Mouse (Mus musculus): Measurements from ENCODE around the gene Atf7ip.

Gene Atf7ip

DNA sequence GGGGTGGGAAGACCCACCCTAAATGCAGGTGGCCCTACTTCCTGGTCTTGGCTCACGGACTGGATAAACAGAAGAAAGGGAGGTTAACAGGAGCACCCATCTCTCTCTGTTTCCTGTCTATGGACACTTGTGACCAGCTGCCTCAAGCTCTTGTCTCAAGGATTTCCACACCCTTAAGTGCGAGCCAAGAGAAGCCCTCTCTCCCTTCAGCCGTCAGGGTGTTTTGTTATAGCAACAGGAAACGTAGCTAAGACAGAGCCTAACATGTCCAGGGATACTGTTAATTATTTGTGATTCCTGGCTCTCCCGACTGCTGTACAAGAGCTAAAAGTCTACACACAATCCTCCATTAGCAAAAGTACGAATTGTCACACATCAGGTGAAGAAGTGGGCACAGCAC is 127.8 kb downstream of the Atf7ip start:
- in situ Hi-C loops (cut with MboI, MseI): loop anchor here (25.0 kb wide), 1 partner anchor 354 kb away; no protein-coding TSS in a partner anchor

- in situ Hi-C loops (cut with MboI, MseI): loop anchor here (25.0 kb wide), 1 partner anchor 352 kb away; no protein-coding TSS in a partner anchor
Measured at GRCm38 (mm10) chr6:136634982-136635381, 129.0 kb downstream of the Atf7ip start.

- in situ Hi-C loops (cut with MboI, MseI): loop anchor here (25.0 kb wide), 1 partner anchor 343 kb away; no protein-coding TSS in a partner anchor
Measured at GRCm38 (mm10) chr6:136644171-136644570, 138.2 kb downstream of the Atf7ip start.

- in situ Hi-C loops (cut with MboI, MseI): loop anchor here (25.0 kb wide), 1 partner anchor 342 kb away; no protein-coding TSS in a partner anchor
Measured at GRCm38 (mm10) chr6:136645754-136646153, 139.8 kb downstream of the Atf7ip start.

GRCm38 (mm10) chr6:136646207-136646606 is 140.2 kb downstream of the Atf7ip start:
- in situ Hi-C loops (cut with MboI, MseI): loop anchor here (25.0 kb wide), 1 partner anchor 341 kb away; no protein-coding TSS in a partner anchor

GRCm38 (mm10) chr6:136647455-136647861 is 141.5 kb downstream of the Atf7ip start:
- in situ Hi-C loops (cut with MboI, MseI): loop anchor here (25.0 kb wide), 1 partner anchor 340 kb away; no protein-coding TSS in a partner anchor

- in situ Hi-C loops (cut with MboI, MseI): no loop called here
Measured at GRCm38 (mm10) chr6:136650664-136651063, 144.7 kb downstream of the Atf7ip start.

DNA sequence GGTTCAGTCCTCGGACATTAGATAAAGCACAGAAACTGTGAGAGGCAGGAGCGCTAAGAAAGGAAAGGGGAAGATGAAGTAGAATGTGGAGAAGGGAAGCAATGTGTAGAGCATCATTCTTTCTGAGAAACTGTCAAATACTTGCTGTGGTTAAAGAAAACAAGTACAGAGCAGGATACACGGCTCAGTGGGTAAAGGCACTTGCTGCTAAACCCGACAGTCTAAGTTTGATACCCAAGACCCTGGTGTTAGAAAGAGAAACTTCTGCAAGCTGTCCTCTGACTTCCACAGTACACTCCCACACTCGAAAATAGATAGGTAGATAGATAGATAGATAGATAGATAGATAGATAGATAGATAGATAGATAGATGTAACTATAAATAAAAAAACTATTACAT is 147.4 kb downstream of the Atf7ip start:
- in situ Hi-C loops (cut with MboI, MseI): no loop called here

DNA sequence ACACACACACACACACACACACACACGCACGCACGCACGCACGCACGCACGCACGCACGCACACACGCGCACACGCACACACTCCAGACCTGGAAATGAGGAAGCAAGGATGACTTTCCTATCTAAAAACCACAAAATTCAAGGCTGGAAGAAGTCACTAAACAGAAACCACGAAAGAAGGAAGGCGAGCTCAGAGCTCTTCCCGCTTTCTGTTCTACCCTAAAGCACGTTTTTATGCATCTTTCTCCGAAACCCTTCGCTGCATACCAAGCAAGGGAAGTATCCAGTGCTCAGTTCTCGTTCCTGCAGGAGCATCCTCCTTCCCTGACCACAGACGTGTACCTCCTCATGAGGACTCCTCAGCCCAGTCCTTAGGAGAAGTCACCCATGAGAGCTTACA is 148.5 kb downstream of the Atf7ip start:
- in situ Hi-C loops (cut with MboI, MseI): no loop called here

GRCm38 (mm10) chr6:136655786-136656185 is 149.8 kb downstream of the Atf7ip start:
- in situ Hi-C loops (cut with MboI, MseI): no loop called here

DNA sequence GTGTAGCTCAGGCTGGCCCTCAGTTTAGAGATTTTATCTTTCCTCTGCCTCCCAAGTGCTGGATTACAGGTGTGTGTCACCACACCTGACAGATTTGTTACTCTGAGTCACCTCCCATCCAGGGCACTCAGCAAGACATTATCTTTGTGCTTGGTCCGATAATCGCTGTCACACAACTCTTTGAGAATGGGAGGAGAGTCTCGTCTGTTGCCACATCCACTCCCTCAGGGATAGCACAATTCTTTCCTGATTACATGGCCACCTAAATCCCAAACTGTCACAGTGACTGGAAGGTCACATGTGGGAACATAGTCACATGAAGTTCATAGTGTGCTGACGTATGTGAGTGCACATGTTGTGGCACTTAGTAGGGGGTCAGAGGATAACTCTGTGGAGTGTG is 152.3 kb downstream of the Atf7ip start:
- in situ Hi-C loops (cut with MboI, MseI): no loop called here

DNA sequence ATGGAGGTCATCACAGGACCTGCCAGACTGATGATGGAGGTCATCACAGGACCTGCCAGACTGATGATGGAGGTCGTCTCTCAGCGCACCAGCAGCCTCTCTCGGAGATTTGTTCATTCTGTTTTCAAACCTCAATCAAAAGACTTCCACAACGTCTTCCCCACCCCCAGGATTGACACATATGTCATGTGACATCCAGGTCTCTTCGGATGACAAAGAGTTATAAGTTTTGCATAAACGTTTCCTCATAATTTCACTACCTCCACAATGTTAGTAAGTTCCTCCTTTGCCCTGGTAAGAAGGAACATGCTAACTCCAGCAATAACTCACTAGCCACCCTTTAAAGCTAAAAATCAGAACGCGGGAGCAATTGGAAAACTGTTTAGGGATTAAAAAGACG is 153.3 kb downstream of the Atf7ip start:
- in situ Hi-C loops (cut with MboI, MseI): no loop called here
